Mouse (Mus musculus): ENCODE results near the gene Nrd1.

GRCm38 (mm10) chr4:108990571-108990970 is 9.9 kb upstream of the Nrd1 start:
- TF ChIP-seq EP300 (IDR thresholded peaks at IDR 0.05; ENCODE audit: low read depth) (no peak), CTCF (IDR thresholded peaks at IDR 0.05; ENCODE audit: low read depth) (no peak)

All from heart, postnatal 0 days (tissue).